Mouse (Mus musculus) neural tube, embryonic 11.5 days (tissue): Measurements from ENCODE around the gene Qrfp. TPM values are rescaled to one million over a fixed set of nuclear protein-coding genes. Genes with fewer than 3 reads are reported as not detected.

ENCODE experiments used
- ATAC-seq: fragments of 200-750 bp; cut with Nextera tagmentation; 2 replicates; pipeline ENCODE4 v1.8.0; 2017; ENCODE audit warnings: moderate number of reproducible peaks, mild to moderate bottlenecking, moderate TSS enrichment, moderate library complexity; ENCODE audit not compliant: insufficient read depth, low FRiP score, low TSS enrichment
- DNase-seq: peaks from one replicate; pipeline ENCODE4 v3.0.0-alpha.2; 2015; ENCODE audit warnings: low spot score
- H3K27ac ChIP-seq: fragments of 300-500 bp; sonication (generic); 2 replicates; pipeline ENCODE4 v1.5.1; 2014; ENCODE audit warnings: low read depth, mild to moderate bottlenecking, low read length
- H3K27me3 ChIP-seq: fragments of 300-500 bp; sonication (generic); 2 replicates; pipeline ENCODE4 v1.6.1; 2014; ENCODE audit warnings: mild to moderate bottlenecking, low read length, mixed read lengths; ENCODE audit not compliant: control insufficient read depth, insufficient read depth
- H3K36me3 ChIP-seq: fragments of 300-500 bp; sonication (generic); 2 replicates; pipeline ENCODE4 v1.6.1; 2014; ENCODE audit warnings: mild to moderate bottlenecking, low read length, moderate library complexity, mixed read lengths; ENCODE audit not compliant: control insufficient read depth, insufficient read depth
- H3K4me1 ChIP-seq: fragments of 300-500 bp; sonication (generic); 2 replicates; pipeline ENCODE4 v1.6.1; 2014; ENCODE audit warnings: low read length, mixed read lengths; ENCODE audit not compliant: control insufficient read depth, insufficient read depth
- H3K4me2 ChIP-seq: fragments of 300-500 bp; sonication (generic); 2 replicates; pipeline ENCODE4 v1.6.1; 2014; ENCODE audit warnings: low read depth, mild to moderate bottlenecking, moderate library complexity
- H3K4me3 ChIP-seq: fragments of 300-500 bp; sonication (generic); 2 replicates; pipeline ENCODE4 v1.5.1; 2014; ENCODE audit warnings: low read depth, low read length
- H3K9ac ChIP-seq: fragments of 300-500 bp; sonication (generic); 2 replicates; pipeline ENCODE4 v1.6.1; 2014; ENCODE audit warnings: mild to moderate bottlenecking, low read length
- H3K9me3 ChIP-seq: fragments of 300-500 bp; sonication (generic); 2 replicates; pipeline ENCODE4 v1.6.1; 2016; ENCODE audit warnings: low read length; ENCODE audit not compliant: control insufficient read depth
- WGBS: fragments of 180-500 bp; shearing (Covaris S2); extraction: QIAGEN DNeasy Blood & Tissue Kit; methylation state at CpG from one replicate; pipeline ENCODE4 v1.1.7; 2014; 5-methylcytosine and 5-hydroxymethylcytosine counted together
- polyA plus RNA-seq: library from polyadenylated mRNA; unstranded; fragments of >200 nt; fragmentation: Nextera tagmentation; extraction: Ambion mirVana; gene quantifications from 2 replicates; pipeline ENCODE4 v1.2.1, GENCODE M21; 2014

Qrfp gene
- polyA plus RNA-seq, 1 experiment from 2014 or later = 0.09 TPM

GRCm38 (mm10) chr2:31808410-31809357 is 1.7 kb downstream of the Qrfp start:
- Histone ChIP-seq H3K4me2 (no peak overlapping the region), H3K36me3 (peaks cover 3% of the 10 kb centered on the region), H3K9me3 (no peaks in the 10 kb centered on the region), H3K4me3 (no peak overlapping the region), H3K4me1 (peaks cover 30% of the 10 kb centered on the region), H3K27ac (no peak overlapping the region), H3K27me3 (no peaks in the 10 kb centered on the region), H3K9ac (no peak overlapping the region; the same call in 1 of the 2 replicates)
- WGBS = 50% methylated on average over 28 of the region's 28 CpGs
- ATAC-seq (no peak), DNase-seq (no peak)

DNA sequence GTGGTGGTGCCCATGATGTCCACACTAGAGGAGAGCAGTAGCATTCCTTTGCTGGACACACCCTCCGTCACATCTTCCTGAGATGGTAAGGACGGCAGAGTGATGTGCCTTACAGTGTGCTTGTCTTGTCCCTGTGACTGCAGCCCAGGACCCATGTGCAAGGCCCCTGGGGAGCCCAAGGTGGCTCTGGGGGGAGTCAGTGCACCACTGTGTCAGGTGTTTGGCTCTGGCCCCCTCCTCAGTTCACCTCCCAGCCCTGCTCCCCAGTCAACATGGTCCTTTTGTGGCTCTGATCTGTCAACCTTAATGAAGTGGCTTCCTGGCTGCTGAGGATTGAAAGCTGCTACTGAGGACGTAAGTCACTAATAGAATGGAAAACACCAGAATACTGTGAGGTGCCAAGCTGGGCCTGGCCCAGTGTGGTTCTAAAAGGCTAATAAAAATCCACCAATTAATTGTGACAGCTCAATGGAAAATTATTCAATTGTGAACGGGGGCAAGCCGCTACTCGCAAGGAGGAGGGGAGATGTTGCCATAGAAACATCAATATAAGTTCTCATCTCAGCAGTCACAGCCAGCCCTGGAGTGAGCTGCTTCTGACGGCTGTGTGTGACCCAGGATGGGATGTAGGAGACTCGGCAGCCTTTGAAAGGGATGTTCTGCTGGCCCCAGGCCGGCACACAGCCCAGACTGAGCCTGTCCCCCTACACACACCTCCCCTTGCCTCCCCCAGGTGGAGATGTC is 3.6 kb downstream of the Qrfp start:
- peaks cover 13% of the 10 kb centered on the region for H3K36me3 ChIP-seq
- no peak overlapping the region for H3K4me2 ChIP-seq
- H3K9ac ChIP-seq = no peak overlapping the region; the same call in 1 of the 2 replicates
- H3K27ac ChIP-seq = peak overlapping the region; percentile 67
- no peaks in the 10 kb centered on the region for H3K27me3 ChIP-seq
- DNase-seq (no peak), ATAC-seq (0 out of 2 replicates have a peak, but pooled peaks have one; percentile 16)
- 33% methylated on average over 9 of the region's 9 CpGs for WGBS
- H3K4me1 ChIP-seq = peaks cover 30% of the 10 kb centered on the region
- H3K9me3 ChIP-seq = no peaks in the 10 kb centered on the region
- H3K4me3 ChIP-seq = no peak overlapping the region

- DNase-seq = no peak
- Histone ChIP-seq H3K9ac (no peak overlapping the region), H3K4me3 (no peak overlapping the region), H3K27ac (no peak overlapping the region), H3K9me3 (no peaks in the 10 kb centered on the region), H3K4me1 (peaks cover 23% of the 10 kb centered on the region), H3K36me3 (peaks cover 32% of the 10 kb centered on the region), H3K4me2 (no peak overlapping the region), H3K27me3 (no peaks in the 10 kb centered on the region)
- ATAC-seq = no peak
- 92% methylated on average over 14 of the region's 14 CpGs for WGBS
These were observed 6.9 kb downstream of the Qrfp start for GRCm38 (mm10) chr2:31803480-31803879.

DNA sequence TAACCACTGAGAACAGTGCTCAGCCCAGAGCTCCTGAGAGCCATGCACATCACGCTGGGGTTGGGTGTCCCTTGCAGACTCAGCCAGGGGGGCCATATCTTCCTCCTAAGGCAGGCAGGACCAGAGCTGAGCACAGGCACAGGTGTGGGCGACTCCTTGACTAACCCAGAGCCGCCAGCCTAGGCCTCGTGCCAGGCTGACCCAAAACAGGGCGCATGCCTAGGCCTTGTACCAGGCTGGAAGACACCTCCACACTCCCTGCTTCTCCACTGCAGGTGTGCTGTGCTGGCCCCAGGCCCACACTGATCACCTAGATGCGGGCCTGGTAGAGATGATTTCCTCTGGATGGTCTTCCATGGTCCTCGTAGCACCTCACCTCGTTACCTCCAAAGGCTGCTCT is 7.6 kb downstream of the Qrfp start:
- H3K4me3 ChIP-seq = no peak overlapping the region
- H3K9ac ChIP-seq = no peak overlapping the region
- DNase-seq (no peak), ATAC-seq (no peak)
- H3K36me3 ChIP-seq = peaks cover 37% of the 10 kb centered on the region
- H3K4me2 ChIP-seq = no peak overlapping the region
- H3K27me3 ChIP-seq = no peaks in the 10 kb centered on the region
- 95% methylated on average over 8 of the region's 8 CpGs for WGBS
- H3K27ac ChIP-seq = no peak overlapping the region
- H3K4me1 ChIP-seq = peaks cover 20% of the 10 kb centered on the region
- no peaks in the 10 kb centered on the region for H3K9me3 ChIP-seq

DNA sequence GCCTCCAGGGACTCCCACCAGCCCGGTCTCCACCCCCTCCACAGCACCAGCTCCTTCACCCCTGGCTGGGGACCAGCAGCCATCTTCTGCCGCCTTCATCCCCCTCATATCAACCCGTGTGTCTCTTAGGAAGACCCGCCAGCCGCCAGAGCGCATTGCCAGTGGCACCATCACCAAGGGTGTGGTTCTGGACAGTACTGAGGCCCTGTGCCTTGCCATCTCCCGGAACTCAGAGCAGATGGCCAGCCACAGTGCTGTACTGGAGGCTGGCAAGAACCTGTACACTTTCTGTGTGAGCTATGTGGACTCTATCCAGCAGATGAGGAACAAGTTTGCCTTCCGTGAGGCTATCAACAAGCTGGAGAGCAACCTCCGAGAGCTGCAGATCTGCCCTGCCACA is 9.0 kb downstream of the Qrfp start:
- WGBS = 89% methylated on average over 9 of the region's 9 CpGs

DNA sequence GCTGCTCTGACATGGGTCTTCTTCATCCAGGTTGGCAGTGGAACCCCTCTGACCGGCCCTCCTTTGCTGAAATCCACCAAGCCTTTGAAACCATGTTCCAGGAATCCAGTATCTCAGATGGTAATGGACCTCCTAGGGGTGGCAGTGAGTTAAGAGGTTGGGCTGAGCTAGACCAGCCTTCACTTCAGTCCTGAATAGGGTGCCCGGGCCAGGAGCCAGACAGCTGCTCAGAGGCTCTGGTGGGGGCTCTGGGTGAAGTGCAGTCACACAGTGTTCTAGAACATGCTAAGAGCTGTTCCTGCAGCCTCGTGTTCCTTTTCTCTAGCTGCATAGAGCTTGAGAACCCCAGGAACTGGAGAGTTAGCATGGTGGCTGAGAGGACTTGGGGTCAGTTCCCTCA is 13.4 kb downstream of the Qrfp start:
- Histone ChIP-seq H3K4me3 (no peak overlapping the region), H3K4me1 (no peaks in the 10 kb centered on the region), H3K9ac (no peak overlapping the region), H3K27me3 (no peaks in the 10 kb centered on the region), H3K36me3 (peaks cover 45% of the 10 kb centered on the region), H3K9me3 (no peaks in the 10 kb centered on the region), H3K4me2 (no peak overlapping the region), H3K27ac (no peak overlapping the region)
- DNase-seq (no peak), ATAC-seq (no peak)
- WGBS = 86% methylated on average over 3 of the region's 3 CpGs

More for the DNA sequence above, 9.0 kb downstream of the Qrfp start:
- Histone ChIP-seq H3K27ac (no peak overlapping the region), H3K27me3 (no peaks in the 10 kb centered on the region), H3K4me2 (no peak overlapping the region), H3K36me3 (peaks cover 46% of the 10 kb centered on the region), H3K4me3 (no peak overlapping the region), H3K4me1 (peaks cover 6% of the 10 kb centered on the region), H3K9me3 (no peaks in the 10 kb centered on the region), H3K9ac (no peak overlapping the region)
- ATAC-seq = no peak
- no peak for DNase-seq

DNA sequence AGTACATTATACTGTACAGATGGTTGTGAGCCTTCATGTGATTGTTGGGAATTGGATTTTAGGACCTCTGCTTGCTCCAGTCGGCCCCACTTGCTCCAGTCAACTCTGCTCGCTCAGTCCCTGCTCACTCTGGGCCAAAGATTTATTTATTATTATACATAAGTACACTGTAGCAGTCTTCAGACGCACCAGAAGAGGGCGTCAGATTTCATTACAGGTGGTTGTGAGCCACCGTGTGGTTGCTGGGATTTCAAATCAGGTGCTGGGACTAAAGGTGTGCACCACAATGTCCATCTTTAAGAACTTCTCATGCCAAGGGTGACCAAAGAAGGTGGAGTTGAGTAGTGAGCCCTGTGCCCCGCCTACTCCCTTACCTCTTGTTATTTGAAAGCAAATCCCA is 17.8 kb downstream of the Qrfp start:
- H3K36me3 ChIP-seq = peaks cover 36% of the 10 kb centered on the region

DNA sequence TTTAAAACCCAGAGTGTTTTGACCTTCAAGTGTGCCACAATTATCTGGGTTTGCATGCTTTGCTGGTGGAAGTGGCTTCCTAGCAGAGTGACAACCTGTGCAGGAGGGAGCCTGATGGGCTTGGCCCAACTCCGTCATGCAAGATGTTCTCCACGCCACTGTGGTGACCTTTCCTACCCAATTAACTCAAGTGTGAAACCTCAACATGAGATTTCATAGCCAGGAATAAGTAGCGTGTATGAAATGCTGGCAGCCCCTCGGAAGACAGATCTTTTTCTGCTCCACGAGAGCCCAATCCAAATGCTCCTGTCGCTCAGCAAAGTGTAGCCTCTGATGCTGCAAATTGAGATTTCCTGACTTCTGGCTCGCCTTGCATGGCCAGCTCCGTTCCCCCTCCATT is 19.1 kb downstream of the Qrfp start:
- no peak overlapping the region for H3K27ac ChIP-seq
- ATAC-seq (no peak), DNase-seq (no peak)
- peaks cover 28% of the 10 kb centered on the region for H3K36me3 ChIP-seq
- H3K4me2 ChIP-seq = no peak overlapping the region
- WGBS = 90% methylated on average over 8 of the region's 8 CpGs
- H3K4me3 ChIP-seq = no peak overlapping the region
- H3K4me1 ChIP-seq = no peaks in the 10 kb centered on the region
- no peaks in the 10 kb centered on the region for H3K9me3 ChIP-seq
- H3K27me3 ChIP-seq = no peaks in the 10 kb centered on the region
- H3K9ac ChIP-seq = no peak overlapping the region

More for the DNA sequence above, 17.8 kb downstream of the Qrfp start:
- WGBS = 86% methylated on average over 6 of the region's 6 CpGs
- ATAC-seq (no peak), DNase-seq (no peak)
- no peak overlapping the region for H3K4me3 ChIP-seq
- no peak overlapping the region for H3K9ac ChIP-seq
- no peaks in the 10 kb centered on the region for H3K27me3 ChIP-seq
- H3K4me1 ChIP-seq = no peaks in the 10 kb centered on the region
- H3K9me3 ChIP-seq = no peaks in the 10 kb centered on the region
- H3K4me2 ChIP-seq = no peak overlapping the region
- H3K27ac ChIP-seq = no peak overlapping the region
